In genomic region chr12:117385697-117386096, GRCm38 (mm10) we compare ENCODE assay signal across 9 mouse cellular contexts.
"Had no signal": no experiment of that assay in that cellular context is flagged by ENCODE, and none has a peak within 500 bp of the region (broad histone marks: within the 10 kb centered on the region; RNA-seq: fewer than 3 reads in every experiment).

No protein-coding gene starts in this region.

- H3K4me2 ChIP-seq: limb, embryonic 13.5 days; liver, embryonic 13.5 days; lung, embryonic 14.5 days; neural tube, embryonic 13.5 days had no signal

- H3K9ac ChIP-seq: limb, embryonic 13.5 days; liver, embryonic 13.5 days; lung, embryonic 14.5 days; neural tube, embryonic 13.5 days had no signal

- H3K9me3 ChIP-seq: limb, embryonic 10.5 days; limb, embryonic 13.5 days; liver, embryonic 13.5 days; megakaryocyte, embryonic 14.5 days; midbrain, embryonic 10.5 days; neural tube, embryonic 13.5 days had no signal

- H3K27me3 ChIP-seq: limb, embryonic 13.5 days; liver, embryonic 13.5 days; megakaryocyte, embryonic 14.5 days had no signal

- H3K36me3 ChIP-seq: limb, embryonic 10.5 days; limb, embryonic 13.5 days; liver, embryonic 13.5 days; midbrain, embryonic 10.5 days; neural tube, embryonic 13.5 days had no signal

- H3K4me3 ChIP-seq: layer of hippocampus, adult 2 months; limb, embryonic 10.5 days; limb, embryonic 13.5 days; liver, embryonic 13.5 days; megakaryocyte, embryonic 14.5 days; midbrain, embryonic 10.5 days; myocyte; neural tube, embryonic 13.5 days had no signal

- H3K27ac ChIP-seq: layer of hippocampus, adult 2 months; limb, embryonic 10.5 days; limb, embryonic 13.5 days; liver, embryonic 13.5 days; midbrain, embryonic 10.5 days; neural tube, embryonic 13.5 days had no signal

- H3K4me1 ChIP-seq: liver, embryonic 13.5 days; megakaryocyte, embryonic 14.5 days; neural tube, embryonic 13.5 days had no signal
